In the genomic region with DNA sequence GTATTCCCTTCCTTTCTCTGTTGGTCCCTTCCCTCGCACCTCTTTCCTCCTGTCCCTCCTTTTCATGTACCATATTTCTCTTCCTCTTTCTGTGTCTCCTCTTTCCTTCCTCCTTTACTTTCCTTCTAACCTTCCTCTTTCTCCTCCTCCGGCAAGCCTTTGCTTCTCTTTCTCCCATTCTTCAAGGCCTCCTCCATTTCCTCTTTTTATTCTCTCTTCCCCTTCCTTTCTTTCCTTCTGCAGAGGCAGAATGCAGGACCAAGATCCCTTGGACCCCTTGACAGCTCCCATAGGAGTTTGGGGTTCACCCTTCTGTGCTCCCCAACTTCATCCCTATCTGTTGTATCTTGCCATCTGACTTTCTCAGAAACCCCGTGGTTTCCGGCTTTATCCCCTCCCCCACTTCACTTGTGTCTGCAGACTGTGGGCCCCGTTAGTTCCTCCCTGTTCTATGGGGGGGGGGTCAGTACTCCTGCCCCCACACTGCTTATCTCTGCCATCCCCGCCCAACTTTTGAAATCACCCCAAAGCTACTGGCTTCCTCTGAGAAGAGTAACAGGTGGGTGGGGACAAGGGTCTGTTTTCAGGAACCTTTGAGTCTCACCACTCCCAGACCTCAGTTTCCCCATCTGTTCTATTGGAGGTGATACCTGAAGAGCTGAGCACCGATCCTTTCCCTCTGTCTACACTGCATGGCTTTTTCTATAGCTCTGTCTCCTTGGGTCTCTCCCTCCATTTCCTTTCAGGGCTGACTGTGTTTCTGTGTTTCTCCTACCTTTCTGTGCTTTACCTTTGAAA, we compare ENCODE assay signal across 21 mouse cellular contexts. TPM values are rescaled to one million over a fixed set of nuclear protein-coding genes. Genes with fewer than 3 reads are reported as not detected.
A peak's percentile ranks its signal among the peaks of the same experiment; 100 is the strongest.
DNase-seq lines count a peak whose midpoint lies in the region; ATAC-seq and TF ChIP-seq lines count a peak whose summit lies in the region.
"Had no signal": no experiment of that assay in that cellular context is flagged by ENCODE, and none has a peak within 500 bp of the region (broad histone marks: within the 10 kb centered on the region; RNA-seq: fewer than 3 reads in every experiment).

No protein-coding gene starts in this region.

- peaks cover 47% of the 10 kb centered on the region for H3K79me2 ChIP-seq in MEL (ENCODE audit: control insufficient read depth, insufficient read depth, low read length, poor library complexity)

- H3K27me3 ChIP-seq in MEL (ENCODE audit: control insufficient read depth in 1 of 2, insufficient read depth in 2 of 2, low read length in 2 of 2), result no peaks in the 10 kb centered on the region
- no peaks in the 10 kb centered on the region for H3K27me3 ChIP-seq in hindbrain, postnatal 0 days (ENCODE audit: insufficient read depth, low read length)
- H3K27me3 ChIP-seq: forebrain, embryonic 12.5 days; kidney, embryonic 15.5 days had no signal

- peak; percentile 95 for DNase-seq in MEL (ENCODE audit: low read depth, low spot score)
- DNase-seq in thymus, postnatal 25 days, result peak; percentile 38
- DNase-seq in spleen, adult 18-20 months, result no peak
- no peak for DNase-seq in hindbrain, postnatal 0 days (ENCODE audit: low spot score)
- no peak for DNase-seq in cerebellum, postnatal 14 days
- no peak for DNase-seq in testis, postnatal 14 days (ENCODE audit: low spot score)
- DNase-seq: adrenal gland, postnatal 10 days; cerebellum, adult 18-20 months; heart, adult 2 months; heart, postnatal 36 days; lung, postnatal 36 days; midbrain, embryonic 14.5 days had no signal

- TF ChIP-seq EP300 in MEL (IDR thresholded peaks at IDR 0.05; ENCODE audit: low read depth in 1 of 2, low read length in 2 of 2), result no peak

- WGBS in hindbrain, postnatal 0 days, result 76% methylated on average over 7 of the region's 7 CpGs

- TF ChIP-seq CTCF in MEL (IDR thresholded peaks at IDR 0.05 in 2 of 3, conservative IDR thresholded peaks at IDR 0.05 in 1 of 3; ENCODE audit: control insufficient read depth in 1 of 3, insufficient read depth in 1 of 3, low read depth in 2 of 3, low read length in 3 of 3, poor library complexity in 1 of 3, severe bottlenecking in 1 of 3), result no peak
- TF ChIP-seq CTCF in hindbrain, postnatal 0 days (IDR thresholded peaks at IDR 0.05; ENCODE audit: low read depth), result no peak

- peaks cover 11 to 29% of the 10 kb centered on the region in 2 experiments for H3K36me3 ChIP-seq in MEL (ENCODE audit: control insufficient read depth in 1 of 2, insufficient read depth in 2 of 2, low read length in 2 of 2)
- no peaks in the 10 kb centered on the region for H3K36me3 ChIP-seq in hindbrain, postnatal 0 days (ENCODE audit: insufficient read depth, low read length)
- H3K36me3 ChIP-seq: forebrain, embryonic 12.5 days; kidney, embryonic 15.5 days had no signal

- H3K9ac ChIP-seq in MEL (ENCODE audit: control insufficient read depth, low read depth, low read length, poor library complexity, severe bottlenecking), result peak overlapping the region; percentile 84
- no peak overlapping the region for H3K9ac ChIP-seq in hindbrain, postnatal 0 days (replicated peaks; ENCODE audit: low read length)
- H3K9ac ChIP-seq: forebrain, embryonic 12.5 days; kidney, embryonic 15.5 days had no signal

- ATAC-seq in inflammation-experienced regulatory T-cells, adult 6 months, result peak; percentile 70
- ATAC-seq in megakaryocyte, adult 5-6 weeks (ENCODE audit: poor library complexity, severe bottlenecking), result peak; percentile 75
- ATAC-seq in hindbrain, postnatal 0 days, result no peak

- no peaks in the 10 kb centered on the region for H3K9me3 ChIP-seq in MEL (replicated peaks; ENCODE audit: insufficient read depth, low read length)
- H3K9me3 ChIP-seq in hindbrain, postnatal 0 days (ENCODE audit: low read length), result no peaks in the 10 kb centered on the region
- H3K9me3 ChIP-seq: kidney, embryonic 15.5 days had no signal

- no peak for TF ChIP-seq RAD21 in MEL (IDR thresholded peaks at IDR 0.05; ENCODE audit: low read depth, low read length)

- peak overlapping the region; percentile 96 for H3K27ac ChIP-seq in MEL (ENCODE audit: control insufficient read depth, low read depth, low read length)
- no peak overlapping the region for H3K27ac ChIP-seq in hindbrain, postnatal 0 days
- H3K27ac ChIP-seq: forebrain, embryonic 12.5 days; heart, adult 2 months; kidney, embryonic 15.5 days; layer of hippocampus, adult 2 months had no signal

- peak in 1 of 2 experiments; percentile 75; a peak in 2 of 4 replicates for TF ChIP-seq POLR2A in MEL (IDR thresholded peaks at IDR 0.05; ENCODE audit: control insufficient read depth in 1 of 2, insufficient read depth in 1 of 2, low read depth in 1 of 2, low read length in 2 of 2, poor library complexity in 1 of 2)

- H3K4me2 ChIP-seq in hindbrain, postnatal 0 days (ENCODE audit: low read depth, low read length), result no peak overlapping the region
- H3K4me2 ChIP-seq: forebrain, embryonic 12.5 days; kidney, embryonic 15.5 days had no signal

- peaks cover 4 to 28% of the 10 kb centered on the region in 2 experiments for H3K4me1 ChIP-seq in MEL (ENCODE audit: control insufficient read depth in 1 of 2, insufficient read depth in 2 of 2, low read length in 2 of 2)
- no peaks in the 10 kb centered on the region for H3K4me1 ChIP-seq in hindbrain, postnatal 0 days (ENCODE audit: insufficient read depth, low read length)
- H3K4me1 ChIP-seq: forebrain, embryonic 12.5 days; kidney, embryonic 15.5 days had no signal

- peak overlapping the region; percentile 66 to 97 for H3K4me3 ChIP-seq in MEL (ENCODE audit: control insufficient read depth in 1 of 2, insufficient read depth in 1 of 2, low read depth in 2 of 2, low read length in 2 of 2)
- H3K4me3 ChIP-seq in hindbrain, postnatal 0 days (ENCODE audit: low read length), result no peak overlapping the region
- H3K4me3 ChIP-seq: forebrain, embryonic 12.5 days; heart, adult 2 months; kidney, embryonic 15.5 days; layer of hippocampus, adult 2 months had no signal

TF ChIP-seq in MEL, 35 proteins besides CTCF, POLR2A, EP300 and RAD21:
- no peak for TF ChIP-seq HCFC1 (IDR thresholded peaks at IDR 0.05; ENCODE audit: low read depth, low read length)
- TF ChIP-seq MEF2A (IDR thresholded peaks at IDR 0.05; ENCODE audit: extremely low read depth, insufficient replicate concordance, low read depth, low read length, poor library complexity, severe bottlenecking), result no peak
- peak; percentile 71; the same call in 1 of the 2 replicates for TF ChIP-seq UBTF (IDR thresholded peaks at IDR 0.05; ENCODE audit: borderline replicate concordance, insufficient read depth, low read depth, low read length)
- no peak for TF ChIP-seq ZNF384 (IDR thresholded peaks at IDR 0.05; ENCODE audit: low read depth, low read length)
- TF ChIP-seq E2F4 (IDR thresholded peaks at IDR 0.05; ENCODE audit: borderline replicate concordance, low read depth, low read length), result no peak
- TF ChIP-seq GATA1 (IDR thresholded peaks at IDR 0.05; ENCODE audit: low read depth, low read length), result peak; percentile 90
- TF ChIP-seq TBP (IDR thresholded peaks at IDR 0.05; ENCODE audit: low read depth, low read length), result peak; percentile 81

RNA-seq across cellular contexts. Expression of a gene that starts 13.8 kb away (rescaled TPM):
- total RNA-seq in MEL (2012; rRNA removed), result 321 and 385 TPM in 2 replicates
- polyA plus RNA-seq in MEL (2012; ENCODE audit: insufficient read depth in 1 of 2, insufficient read length in 2 of 2, low read depth in 1 of 2, low replicate concordance in 2 of 2, missing spikeins in 1 of 2), result 100 to 1,000 TPM; 128 to 496 TPM
- polyA plus RNA-seq in inflammation-experienced regulatory T-cells, adult 6 months (2017; shearing (Covaris generic)), result 10 to 100 TPM in 2 of 3 experiments, not detected in 1; 25.6 to 27.7 TPM
- total RNA-seq in megakaryocyte, adult 5-6 weeks (2015), result 5.8 and 7.1 TPM in 2 replicates
- 5.6 and 7.6 TPM in 2 replicates for total RNA-seq in megakaryocyte, adult 5-6 weeks (2017)
- total RNA-seq in hindbrain, postnatal 0 days (2014; rRNA removed), result not detected in 2 replicates
- not detected in 2 replicates for polyA plus RNA-seq in hindbrain, postnatal 0 days (2015; fragmentation: Nextera tagmentation; extraction: Ambion mirVana)
- total RNA-seq: gastrocnemius, adult 18-20 months; layer of hippocampus, adult 2 months had no signal
- polyA plus RNA-seq: cortical plate, adult 2 months; midbrain, embryonic 14.5 days had no signal

RNA-seq across cellular contexts. Expression of a gene that starts 16.3 kb away (rescaled TPM):
- total RNA-seq in MEL (2012; rRNA removed), result 6.3 and 7.8 TPM in 2 replicates
- 10 to 100 TPM in 1 of 2 experiments, not detected in 1; 19.7 TPM for polyA plus RNA-seq in MEL (2012; ENCODE audit: insufficient read depth in 1 of 2, insufficient read length in 2 of 2, low read depth in 1 of 2, low replicate concordance in 2 of 2, missing spikeins in 1 of 2)
- 10 to 100 TPM in 1 of 3 experiments, 1 to 10 TPM in 2; 6.2 to 12.7 (median 9.4) TPM for polyA plus RNA-seq in inflammation-experienced regulatory T-cells, adult 6 months (2017; shearing (Covaris generic))
- total RNA-seq in megakaryocyte, adult 5-6 weeks (2015), result 6.4 and 7.5 TPM in 2 replicates
- 8.0 and 9.3 TPM in 2 replicates for total RNA-seq in megakaryocyte, adult 5-6 weeks (2017)
- 97.9 and 105 TPM in 2 replicates for total RNA-seq in hindbrain, postnatal 0 days (2014; rRNA removed)
- 54.5 and 57.4 TPM in 2 replicates for polyA plus RNA-seq in hindbrain, postnatal 0 days (2015; fragmentation: Nextera tagmentation; extraction: Ambion mirVana)

RNA-seq across cellular contexts. Expression of a gene that starts 35.6 kb away (rescaled TPM):
- total RNA-seq in MEL (2012; rRNA removed), result not detected in 2 replicates
- polyA plus RNA-seq in MEL (2012; ENCODE audit: insufficient read depth in 1 of 2, insufficient read length in 2 of 2, low read depth in 1 of 2, low replicate concordance in 2 of 2, missing spikeins in 1 of 2), result not detected
- not detected for polyA plus RNA-seq in inflammation-experienced regulatory T-cells, adult 6 months (2017; shearing (Covaris generic))
- total RNA-seq in megakaryocyte, adult 5-6 weeks (2015), result not detected in 2 replicates
- total RNA-seq in megakaryocyte, adult 5-6 weeks (2017), result not detected in 2 replicates
- not detected in 2 replicates for total RNA-seq in hindbrain, postnatal 0 days (2014; rRNA removed)
- polyA plus RNA-seq in hindbrain, postnatal 0 days (2015; fragmentation: Nextera tagmentation; extraction: Ambion mirVana), result not detected in 2 replicates
- total RNA-seq: adrenal gland, postnatal 10 days; gastrocnemius, adult 18-20 months; heart, adult 2 months; heart, postnatal 36 days; layer of hippocampus, adult 2 months had no signal
- polyA plus RNA-seq: cortical plate, adult 2 months; embryonic facial prominence, embryonic 14.5 days; forebrain, embryonic 12.5 days; heart, adult 2 months; intestine, embryonic 14.5 days; kidney, embryonic 15.5 days; midbrain, embryonic 14.5 days had no signal

RNA-seq across cellular contexts. Expression of a gene that starts 44.4 kb away (rescaled TPM):
- total RNA-seq in MEL (2012; rRNA removed), result not detected in 2 replicates
- polyA plus RNA-seq in MEL (2012; ENCODE audit: insufficient read depth in 1 of 2, insufficient read length in 2 of 2, low read depth in 1 of 2, low replicate concordance in 2 of 2, missing spikeins in 1 of 2), result not detected
- polyA plus RNA-seq in inflammation-experienced regulatory T-cells, adult 6 months (2017; shearing (Covaris generic)), result not detected
- total RNA-seq in megakaryocyte, adult 5-6 weeks (2015), result not detected in 2 replicates
- total RNA-seq in megakaryocyte, adult 5-6 weeks (2017), result not detected in 2 replicates
- 124 and 154 TPM in 2 replicates for total RNA-seq in hindbrain, postnatal 0 days (2014; rRNA removed)
- polyA plus RNA-seq in hindbrain, postnatal 0 days (2015; fragmentation: Nextera tagmentation; extraction: Ambion mirVana), result 465 and 477 TPM in 2 replicates
- total RNA-seq: gastrocnemius, adult 18-20 months had no signal

RNA-seq across cellular contexts. Expression of a gene that starts 54.3 kb away (rescaled TPM):
- not detected in 2 replicates for total RNA-seq in MEL (2012; rRNA removed)
- polyA plus RNA-seq in MEL (2012; ENCODE audit: insufficient read depth in 1 of 2, insufficient read length in 2 of 2, low read depth in 1 of 2, low replicate concordance in 2 of 2, missing spikeins in 1 of 2), result under 1 TPM in 1 of 2 experiments, not detected in 1; 0.11 TPM
- not detected for polyA plus RNA-seq in inflammation-experienced regulatory T-cells, adult 6 months (2017; shearing (Covaris generic))
- not detected in 2 replicates for total RNA-seq in megakaryocyte, adult 5-6 weeks (2015)
- not detected in 2 replicates for total RNA-seq in megakaryocyte, adult 5-6 weeks (2017)
- 1.9 TPM in 1 of 2 replicates, not detected in the other for total RNA-seq in hindbrain, postnatal 0 days (2014; rRNA removed)
- polyA plus RNA-seq in hindbrain, postnatal 0 days (2015; fragmentation: Nextera tagmentation; extraction: Ambion mirVana), result 0.38 and 1.2 TPM in 2 replicates
- total RNA-seq: gastrocnemius, adult 18-20 months; heart, adult 2 months; heart, postnatal 36 days had no signal
- polyA plus RNA-seq: embryonic facial prominence, embryonic 14.5 days; heart, adult 2 months; intestine, embryonic 14.5 days; kidney, embryonic 15.5 days; midbrain, embryonic 14.5 days had no signal

Comparison
In these comparisons a context has a peak if more than half of its experiments do, and no peak if none do; other contexts are left out.
1. DNase-seq: peak in MEL (single experiment) and thymus, postnatal 25 days (single experiment); none in spleen, adult 18-20 months (0 of 2), hindbrain, postnatal 0 days (single experiment), cerebellum, postnatal 14 days (0 of 2) and testis, postnatal 14 days (single experiment).
2. RNA of a gene that starts 13.8 kb away (total RNA-seq): 321 to 385 TPM in MEL; 5.6 to 7.6 TPM in megakaryocyte, adult 5-6 weeks and not detected in hindbrain, postnatal 0 days; every median in the first group is over 10 times any median in the second.